Mouse (Mus musculus) E14TG2a.4 (cell line): ENCODE data around the gene Plcb4.

Experiments used
- CTCF ChIP-seq: conservative IDR thresholded peaks from 2 replicates; pipeline ENCODE4 v1.5.1; 2014; ENCODE audit warnings: low read length
- NANOG ChIP-seq: IDR thresholded peaks from 2 replicates; pipeline ENCODE4 v1.6.1; 2014; ENCODE audit warnings: borderline replicate concordance, low read length, mixed read lengths
- POU5F1 ChIP-seq: IDR thresholded peaks from 2 replicates; pipeline ENCODE4 v1.6.1; 2014; ENCODE audit warnings: low read length, borderline replicate concordance

DNA sequence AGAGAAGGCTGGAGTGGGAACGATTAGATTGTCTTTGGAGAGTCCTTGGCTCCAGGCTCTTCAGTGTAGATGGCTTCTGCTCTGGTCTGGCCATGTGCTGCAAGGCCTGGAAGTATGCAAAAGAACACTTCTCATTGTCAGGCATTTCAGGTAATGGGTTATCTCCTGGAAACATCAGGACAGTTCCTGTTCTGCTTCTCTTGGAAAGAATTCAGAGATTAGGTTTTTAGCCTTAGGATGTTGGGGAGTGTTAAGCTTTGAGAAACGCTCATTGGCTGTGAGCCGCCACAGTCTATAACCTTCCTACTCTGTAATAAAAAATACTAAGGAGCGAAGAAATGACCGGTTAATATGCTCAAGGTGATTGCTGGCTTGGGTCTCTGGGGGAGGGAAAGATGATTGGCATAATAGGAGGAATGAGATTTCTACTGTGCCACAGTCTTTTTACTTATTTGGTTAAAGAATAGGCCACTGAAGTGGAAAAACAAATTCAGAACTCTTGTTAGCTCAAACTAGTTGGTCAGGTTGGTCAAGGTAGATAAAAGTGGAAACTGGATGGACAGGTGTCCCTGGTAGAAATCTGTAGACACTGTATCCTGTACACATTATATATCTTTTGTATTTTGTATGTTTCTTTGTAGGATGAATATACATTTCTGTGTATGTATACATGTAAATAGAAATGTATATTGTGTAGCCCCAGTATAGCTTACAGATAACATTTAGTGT, 21.8 kb downstream of the Plcb4 start:
- TF ChIP-seq CTCF (no peak), POU5F1 (no peak), NANOG (peak; percentile 43; the same call in 1 of the 2 replicates)
